Mouse (Mus musculus): ENCODE results near the gene Zglp1. TPM values are rescaled to one million over a fixed set of nuclear protein-coding genes. Genes with fewer than 3 reads are reported as not detected.
A peak's percentile ranks its signal among the peaks of the same experiment; 100 is the strongest.

Gene Zglp1
- polyA plus RNA-seq, 1 experiment from 2014 or later = 0.78 TPM

DNA sequence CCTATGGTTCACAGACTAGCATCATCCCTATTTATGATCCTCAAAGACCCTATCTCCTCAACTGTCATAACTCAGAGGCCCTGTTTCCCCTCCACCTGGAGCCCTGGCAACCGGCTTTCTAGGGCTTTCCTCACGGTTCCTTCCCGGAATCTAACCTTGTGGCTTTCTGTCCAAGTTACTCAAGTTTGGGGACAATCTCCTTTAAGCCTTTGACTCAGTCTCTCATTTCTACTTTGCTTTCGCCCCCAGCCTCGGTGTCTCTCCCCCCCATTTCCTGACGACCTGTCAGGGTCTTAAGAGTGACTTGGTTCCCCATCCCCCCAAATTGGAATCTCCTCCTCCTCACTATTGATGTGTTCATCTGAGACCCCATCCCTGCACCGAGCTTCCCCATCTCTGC lies 34.4 kb downstream of the Zglp1 start:
- Histone ChIP-seq H3K4me2 (ENCODE audit: low read length) (peak overlapping the region; percentile 97), H3K36me3 (ENCODE audit: control insufficient read depth, insufficient read depth, low read length) (no peaks in the 10 kb centered on the region), H3K27me3 (ENCODE audit: control insufficient read depth, insufficient read depth, low read depth, low read length) (peaks cover 73% of the 10 kb centered on the region), H3K4me3 (ENCODE audit: low read depth, low read length) (peak overlapping the region; percentile 54), H3K27ac (ENCODE audit: low read length) (no peak overlapping the region), H3K9me3 (replicated peaks; ENCODE audit: control insufficient read depth, low read length, poor library complexity, severe bottlenecking) (no peaks in the 10 kb centered on the region), H3K4me1 (ENCODE audit: control insufficient read depth, insufficient read depth, low read length) (peaks cover 53% of the 10 kb centered on the region), H3K9ac (ENCODE audit: low read depth, low read length) (peak overlapping the region; percentile 76; the same call in 1 of the 2 replicates)
- ATAC-seq = no peak
- WGBS = 2% methylated on average over 7 of the region's 7 CpGs

DNA sequence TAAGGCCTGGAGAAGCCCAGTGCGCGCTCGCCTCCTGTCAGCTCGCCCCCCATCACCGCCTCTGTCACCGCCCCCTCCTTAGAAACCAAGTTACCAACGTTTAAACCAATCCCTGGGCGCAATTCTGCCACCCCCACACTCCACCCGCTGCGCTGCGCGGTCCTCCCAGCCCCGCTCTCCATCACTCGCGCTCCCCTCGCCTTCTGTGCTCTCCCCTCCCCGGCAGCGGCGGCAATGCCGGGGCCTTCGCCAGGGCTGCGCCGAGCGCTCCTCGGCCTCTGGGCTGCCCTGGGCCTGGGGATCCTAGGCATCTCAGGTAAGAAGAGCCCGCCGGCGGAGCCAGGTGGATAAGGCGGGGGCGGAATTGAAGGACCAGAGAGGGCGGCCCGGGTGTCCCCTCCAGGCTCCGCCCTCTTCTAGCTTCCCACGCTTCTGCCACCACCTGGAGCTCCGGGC lies 35.0 kb downstream of the Zglp1 start, which contains the start of gene Icam5:
Icam5 (plus strand) TSS at position 178 of the 456 bp plus-strand sequence.
- H3K4me1 ChIP-seq (ENCODE audit: control insufficient read depth, insufficient read depth, low read length) = peaks cover 48% of the 10 kb centered on the region
- peak; percentile 44 for ATAC-seq

DNA sequence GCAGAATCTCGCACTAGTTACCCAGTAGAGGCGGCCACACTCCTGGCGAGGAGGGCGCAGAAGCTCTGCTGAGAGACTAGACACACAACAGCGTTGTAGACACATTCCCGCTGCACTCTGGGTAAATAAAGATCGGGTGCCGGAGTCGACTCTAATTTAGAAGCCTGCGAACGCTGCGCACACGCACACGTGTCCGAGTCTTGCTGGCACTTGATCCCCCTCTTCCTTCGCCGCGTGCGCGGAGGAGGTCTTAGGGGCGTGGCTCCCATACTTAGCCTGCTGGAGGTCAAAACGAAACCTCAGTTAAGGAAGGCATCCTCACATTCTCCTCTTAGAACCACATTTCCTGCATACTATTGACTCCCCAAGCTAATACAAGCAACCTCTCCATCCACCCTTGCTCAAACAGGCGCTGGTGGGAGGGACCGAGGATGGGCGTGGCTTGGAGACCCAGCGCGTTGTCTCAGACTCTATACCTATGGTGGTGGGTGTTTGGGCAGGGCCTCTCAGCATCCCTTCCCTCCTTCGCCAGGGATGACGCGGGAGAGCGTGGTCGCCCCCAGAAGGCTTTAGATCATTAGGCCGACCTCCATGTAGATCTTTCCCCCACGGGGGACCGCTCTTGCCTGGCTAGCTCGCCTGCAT lies 35.5 kb downstream of the Zglp1 start:
- Histone ChIP-seq H3K4me3 (ENCODE audit: low read depth, low read length) (peak overlapping the region; percentile 54), H3K27me3 (ENCODE audit: control insufficient read depth, insufficient read depth, low read depth, low read length) (peaks cover 64% of the 10 kb centered on the region), H3K4me2 (ENCODE audit: low read length) (peak overlapping the region; percentile 97), H3K4me1 (ENCODE audit: control insufficient read depth, insufficient read depth, low read length) (peaks cover 42% of the 10 kb centered on the region), H3K36me3 (ENCODE audit: control insufficient read depth, insufficient read depth, low read length) (no peaks in the 10 kb centered on the region), H3K27ac (ENCODE audit: low read length) (peak overlapping the region; percentile 64; the same call in 1 of the 2 replicates), H3K9me3 (replicated peaks; ENCODE audit: control insufficient read depth, low read length, poor library complexity, severe bottlenecking) (no peaks in the 10 kb centered on the region), H3K9ac (ENCODE audit: low read depth, low read length) (peak overlapping the region; percentile 76)
- under 1% methylated on average over 36 of the region's 36 CpGs for WGBS
- peak; percentile 71 for ATAC-seq

More for the DNA sequence above, 35.0 kb downstream of the Zglp1 start, which contains the start of gene Icam5:
- Histone ChIP-seq H3K9ac (ENCODE audit: low read depth, low read length) (peak within 1 kb of the TSS; percentile 76), H3K9me3 (replicated peaks; ENCODE audit: control insufficient read depth, low read length, poor library complexity, severe bottlenecking) (no peaks in the 10 kb centered on the region), H3K27ac (ENCODE audit: low read length) (peak within 1 kb of the TSS; percentile 64; the same call in 1 of the 2 replicates), H3K4me3 (ENCODE audit: low read depth, low read length) (peak within 1 kb of the TSS; percentile 54), H3K27me3 (ENCODE audit: control insufficient read depth, insufficient read depth, low read depth, low read length) (peaks cover 70% of the 10 kb centered on the region), H3K36me3 (ENCODE audit: control insufficient read depth, insufficient read depth, low read length) (no peaks in the 10 kb centered on the region), H3K4me2 (ENCODE audit: low read length) (peak within 1 kb of the TSS; percentile 97)
- WGBS = under 1% methylated on average over 30 of the region's 35 CpGs

DNA sequence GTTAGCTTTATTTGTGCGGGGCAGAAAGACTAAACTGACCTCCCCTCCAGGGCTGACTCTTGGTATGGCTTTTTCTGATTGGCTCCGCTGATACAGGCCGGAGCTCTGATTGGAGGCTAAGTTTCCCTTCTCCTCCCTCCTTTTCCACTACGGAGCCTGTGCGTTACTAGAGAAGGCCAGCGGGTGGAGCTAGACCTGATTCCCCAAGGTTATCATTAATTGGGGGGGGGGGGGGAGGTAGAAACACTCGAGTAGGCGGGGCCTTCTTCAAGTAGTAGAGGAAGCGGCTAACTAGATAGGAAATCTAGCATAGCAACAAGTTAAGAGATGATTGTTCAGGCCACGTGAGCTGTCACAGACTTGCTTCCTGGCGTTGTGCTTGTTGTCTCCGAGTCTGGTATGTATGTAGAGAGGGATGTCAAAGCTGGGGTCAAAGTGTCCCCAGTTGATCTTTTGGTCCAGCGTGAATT lies 36.1 kb downstream of the Zglp1 start:
- H3K4me1 ChIP-seq (ENCODE audit: control insufficient read depth, insufficient read depth, low read length) = peaks cover 37% of the 10 kb centered on the region
- WGBS = 0% methylated on average over 13 of the region's 13 CpGs
- no peaks in the 10 kb centered on the region for H3K9me3 ChIP-seq (replicated peaks; ENCODE audit: control insufficient read depth, low read length, poor library complexity, severe bottlenecking)
- H3K9ac ChIP-seq (ENCODE audit: low read depth, low read length) = no peak overlapping the region
- peaks cover 59% of the 10 kb centered on the region for H3K27me3 ChIP-seq (ENCODE audit: control insufficient read depth, insufficient read depth, low read depth, low read length)
- no peak overlapping the region; the same call in 1 of the 2 replicates for H3K27ac ChIP-seq (ENCODE audit: low read length)
- peak overlapping the region; percentile 54 for H3K4me3 ChIP-seq (ENCODE audit: low read depth, low read length)
- H3K36me3 ChIP-seq (ENCODE audit: control insufficient read depth, insufficient read depth, low read length) = no peaks in the 10 kb centered on the region
- peak overlapping the region; percentile 97 for H3K4me2 ChIP-seq (ENCODE audit: low read length)
- peak; percentile 41 for ATAC-seq

DNA sequence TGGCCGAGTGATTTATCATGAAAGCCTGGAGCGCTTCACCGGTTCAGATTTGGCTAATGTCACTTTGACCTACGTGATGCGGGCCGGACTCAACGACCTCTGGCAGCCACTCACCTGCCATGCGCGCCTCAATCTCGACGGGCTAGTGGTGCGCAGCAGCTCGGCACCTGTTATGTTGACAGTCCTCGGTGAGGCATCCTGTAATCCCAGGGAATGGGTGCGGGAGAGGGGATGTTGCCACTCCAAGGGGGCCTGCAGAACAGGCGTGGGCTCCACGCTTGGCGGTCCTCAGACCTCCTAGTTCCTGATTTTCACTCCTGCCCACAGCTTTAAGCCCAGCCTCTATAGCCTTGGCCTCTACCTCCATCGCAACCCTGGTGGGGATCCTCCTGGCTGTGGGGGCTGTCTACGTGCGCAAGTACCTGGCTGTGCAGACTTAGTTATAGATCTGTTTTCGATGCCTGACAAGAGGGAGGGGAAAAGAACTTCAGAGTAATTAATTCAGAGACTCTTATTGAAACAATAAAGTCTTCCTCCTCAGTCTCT lies 36.8 kb downstream of the Zglp1 start:
- Histone ChIP-seq H3K27ac (ENCODE audit: low read length) (no peak overlapping the region), H3K9ac (ENCODE audit: low read depth, low read length) (no peak overlapping the region), H3K4me3 (ENCODE audit: low read depth, low read length) (peak overlapping the region; percentile 54), H3K4me2 (ENCODE audit: low read length) (no peak overlapping the region), H3K4me1 (ENCODE audit: control insufficient read depth, insufficient read depth, low read length) (peaks cover 33% of the 10 kb centered on the region), H3K36me3 (ENCODE audit: control insufficient read depth, insufficient read depth, low read length) (no peaks in the 10 kb centered on the region), H3K27me3 (ENCODE audit: control insufficient read depth, insufficient read depth, low read depth, low read length) (peaks cover 52% of the 10 kb centered on the region), H3K9me3 (replicated peaks; ENCODE audit: control insufficient read depth, low read length, poor library complexity, severe bottlenecking) (no peaks in the 10 kb centered on the region)
- whole genome bisulfite sequencing = 19% methylated on average over 22 of the region's 22 CpGs
- ATAC-seq = no peak

DNA sequence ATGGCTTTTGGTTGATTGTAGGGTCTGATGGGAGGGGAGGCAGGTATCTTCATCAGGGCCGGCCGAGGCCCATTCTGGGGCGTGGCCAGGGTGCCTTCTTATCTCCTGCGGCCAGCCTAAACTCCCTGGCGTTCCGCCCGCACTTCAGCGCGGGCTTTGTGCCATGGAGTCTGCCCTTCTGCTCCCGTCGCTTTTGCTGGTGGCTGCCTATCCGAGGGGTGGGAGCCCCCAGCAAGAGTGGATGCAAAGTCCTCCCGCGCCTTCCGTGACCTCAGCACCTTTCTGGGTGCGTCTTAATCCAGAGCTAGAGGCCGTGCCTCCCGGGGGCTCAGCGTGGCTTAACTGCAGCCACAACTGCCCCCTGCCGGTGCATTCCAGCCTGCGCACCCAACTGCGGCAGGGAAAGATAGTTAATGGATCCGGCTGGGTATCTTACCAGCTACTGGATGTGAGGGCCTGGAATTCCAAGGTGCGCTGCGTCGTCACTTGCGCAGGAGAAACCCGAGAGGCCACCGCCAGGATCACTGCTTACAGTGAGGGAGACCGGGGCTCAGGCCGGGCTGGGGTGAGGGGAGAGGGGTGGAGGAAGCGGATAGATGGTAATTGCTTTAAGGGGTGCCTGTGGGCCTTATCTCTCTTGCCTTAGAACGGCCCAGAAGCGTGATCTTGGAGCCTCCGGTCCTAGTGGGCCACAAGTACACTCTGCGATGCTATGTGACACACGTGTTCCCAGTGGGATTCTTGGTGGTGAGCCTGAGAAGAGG lies 37.4 kb downstream of the Zglp1 start, which contains the start of gene Icam4:
Icam4 (plus strand) TSS at position 83 of the 764 bp plus-strand sequence.
- H3K9ac ChIP-seq (ENCODE audit: low read depth, low read length) = no peak within 1 kb of the TSS

DNA sequence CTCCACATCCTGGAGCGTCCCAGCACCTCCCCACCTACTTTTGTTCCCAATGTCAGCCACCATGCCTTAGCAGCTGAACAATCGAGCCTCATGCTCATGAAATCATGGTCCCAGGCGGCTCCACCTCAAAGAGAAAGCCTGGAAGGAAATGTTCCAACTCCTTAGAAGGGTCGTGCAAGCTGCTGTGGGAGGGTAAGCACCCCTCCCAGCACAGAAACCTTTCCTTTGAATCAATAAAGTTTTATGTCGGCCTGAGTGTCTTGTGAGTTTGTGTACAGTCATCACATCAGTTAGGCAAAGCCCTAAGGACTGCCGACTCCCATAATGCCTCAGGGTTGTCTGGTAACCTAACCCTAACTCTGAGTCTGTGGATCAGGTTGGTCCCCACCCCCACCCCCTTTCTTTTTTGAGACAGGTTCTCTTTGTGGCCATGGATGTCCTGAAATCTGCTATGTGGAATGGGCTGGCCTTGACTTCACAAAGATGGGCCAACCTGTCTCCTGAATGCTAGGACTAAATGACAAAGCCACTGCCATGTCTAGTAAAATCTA lies 38.3 kb downstream of the Zglp1 start:
- H3K27me3 ChIP-seq (ENCODE audit: control insufficient read depth, insufficient read depth, low read depth, low read length) = peaks cover 40% of the 10 kb centered on the region
- 72% methylated on average over 6 of the region's 6 CpGs for WGBS
- H3K4me1 ChIP-seq (ENCODE audit: control insufficient read depth, insufficient read depth, low read length) = peaks cover 30% of the 10 kb centered on the region
- H3K36me3 ChIP-seq (ENCODE audit: control insufficient read depth, insufficient read depth, low read length) = no peaks in the 10 kb centered on the region
- H3K9me3 ChIP-seq (replicated peaks; ENCODE audit: control insufficient read depth, low read length, poor library complexity, severe bottlenecking) = no peaks in the 10 kb centered on the region
- no peak overlapping the region for H3K27ac ChIP-seq (ENCODE audit: low read length)
- no peak for ATAC-seq
- H3K9ac ChIP-seq (ENCODE audit: low read depth, low read length) = no peak overlapping the region
- no peak overlapping the region for H3K4me3 ChIP-seq (ENCODE audit: low read depth, low read length)
- no peak overlapping the region for H3K4me2 ChIP-seq (ENCODE audit: low read length)

More for the DNA sequence above, 37.4 kb downstream of the Zglp1 start, which contains the start of gene Icam4:
- Histone ChIP-seq H3K27ac (ENCODE audit: low read length) (no peak within 1 kb of the TSS), H3K4me2 (ENCODE audit: low read length) (peak within 1 kb of the TSS; percentile 42), H3K4me3 (ENCODE audit: low read depth, low read length) (peak within 1 kb of the TSS; percentile 17; the same call in 1 of the 2 replicates), H3K36me3 (ENCODE audit: control insufficient read depth, insufficient read depth, low read length) (no peaks in the 10 kb centered on the region), H3K9me3 (replicated peaks; ENCODE audit: control insufficient read depth, low read length, poor library complexity, severe bottlenecking) (no peaks in the 10 kb centered on the region), H3K4me1 (ENCODE audit: control insufficient read depth, insufficient read depth, low read length) (peaks cover 31% of the 10 kb centered on the region), H3K27me3 (ENCODE audit: control insufficient read depth, insufficient read depth, low read depth, low read length) (peaks cover 46% of the 10 kb centered on the region)
- WGBS = 3% methylated on average over 37 of the region's 37 CpGs
- no peak for ATAC-seq

DNA sequence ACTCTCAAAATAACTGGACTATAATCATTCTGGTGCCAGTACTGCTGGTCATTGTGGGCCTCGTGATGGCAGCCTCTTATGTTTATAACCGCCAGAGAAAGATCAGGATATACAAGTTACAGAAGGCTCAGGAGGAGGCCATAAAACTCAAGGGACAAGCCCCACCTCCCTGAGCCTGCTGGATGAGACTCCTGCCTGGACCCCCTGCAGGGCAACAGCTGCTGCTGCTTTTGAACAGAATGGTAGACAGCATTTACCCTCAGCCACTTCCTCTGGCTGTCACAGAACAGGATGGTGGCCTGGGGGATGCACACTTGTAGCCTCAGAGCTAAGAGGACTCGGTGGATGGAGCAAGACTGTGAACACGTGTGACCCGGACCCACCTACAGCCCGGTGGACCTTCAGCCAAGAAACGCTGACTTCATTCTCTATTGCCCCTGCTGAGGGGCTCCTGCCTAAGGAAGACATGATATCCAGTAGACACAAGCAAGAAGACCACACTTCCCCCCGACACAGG lies 39.1 kb downstream of the Zglp1 start:
- H3K4me2 ChIP-seq (ENCODE audit: low read length) = no peak overlapping the region
- H3K36me3 ChIP-seq (ENCODE audit: control insufficient read depth, insufficient read depth, low read length) = no peaks in the 10 kb centered on the region
- ATAC-seq = no peak
- no peak overlapping the region for H3K27ac ChIP-seq (ENCODE audit: low read length)
- no peaks in the 10 kb centered on the region for H3K9me3 ChIP-seq (replicated peaks; ENCODE audit: control insufficient read depth, low read length, poor library complexity, severe bottlenecking)
- 52% methylated on average over 8 of the region's 8 CpGs for WGBS
- H3K27me3 ChIP-seq (ENCODE audit: control insufficient read depth, insufficient read depth, low read depth, low read length) = peaks cover 32% of the 10 kb centered on the region
- H3K4me1 ChIP-seq (ENCODE audit: control insufficient read depth, insufficient read depth, low read length) = peaks cover 22% of the 10 kb centered on the region
- H3K4me3 ChIP-seq (ENCODE audit: low read depth, low read length) = no peak overlapping the region
- no peak overlapping the region for H3K9ac ChIP-seq (ENCODE audit: low read depth, low read length)
